Mouse (Mus musculus): Measurements from ENCODE around the gene Hmcn1. TPM values are rescaled to one million over a fixed set of nuclear protein-coding genes. Genes with fewer than 3 reads are reported as not detected.

Gene Hmcn1
- polyA plus RNA-seq, 2 experiments from 2014 or later: not detected

GRCm38 (mm10) chr1:150991745-150992554 is 1.3 kb downstream of the Hmcn1 start:
- no peak for ATAC-seq

- ATAC-seq: no peak
Measured at GRCm38 (mm10) chr1:150984888-150985287, 8.3 kb downstream of the Hmcn1 start.

- ATAC-seq: no peak
Measured at GRCm38 (mm10) chr1:150984092-150984503, 9.1 kb downstream of the Hmcn1 start.

GRCm38 (mm10) chr1:150978651-150979050 is 14.6 kb downstream of the Hmcn1 start:
- ATAC-seq: no peak

GRCm38 (mm10) chr1:150976263-150976662 is 17.0 kb downstream of the Hmcn1 start:
- ATAC-seq: no peak

- ATAC-seq: no peak
Measured at GRCm38 (mm10) chr1:150959486-150960074, 33.7 kb downstream of the Hmcn1 start.

- ATAC-seq: no peak
Measured at GRCm38 (mm10) chr1:150951004-150951403, 42.2 kb downstream of the Hmcn1 start.

- ATAC-seq: no peak
Measured at GRCm38 (mm10) chr1:150950046-150950445, 43.2 kb downstream of the Hmcn1 start.

- no peak for ATAC-seq
Measured at GRCm38 (mm10) chr1:150948911-150949310, 44.3 kb downstream of the Hmcn1 start.

- no peak for ATAC-seq
Measured at GRCm38 (mm10) chr1:150943601-150944000, 49.6 kb downstream of the Hmcn1 start.

- no peak for ATAC-seq
Measured at GRCm38 (mm10) chr1:150942143-150942542, 51.1 kb downstream of the Hmcn1 start.

GRCm38 (mm10) chr1:150936821-150937220 is 56.4 kb downstream of the Hmcn1 start:
- no peak for ATAC-seq

- ATAC-seq: no peak
Measured at GRCm38 (mm10) chr1:150933616-150934015, 59.6 kb downstream of the Hmcn1 start.

- no peak for ATAC-seq
Measured at GRCm38 (mm10) chr1:150920860-150921259, 72.4 kb downstream of the Hmcn1 start.

- no peak for ATAC-seq
Measured at GRCm38 (mm10) chr1:150920276-150920675, 73.0 kb downstream of the Hmcn1 start.

GRCm38 (mm10) chr1:150914936-150915335 is 78.3 kb downstream of the Hmcn1 start:
- no peak for ATAC-seq

- no peak for ATAC-seq
Measured at GRCm38 (mm10) chr1:150913586-150914136, 79.6 kb downstream of the Hmcn1 start.

- ATAC-seq: no peak
Measured at GRCm38 (mm10) chr1:150909642-150910041, 83.6 kb downstream of the Hmcn1 start.

- no peak for ATAC-seq
Measured at GRCm38 (mm10) chr1:150893677-150894188, 99.5 kb downstream of the Hmcn1 start.

GRCm38 (mm10) chr1:150890017-150890416 is 103.2 kb downstream of the Hmcn1 start:
- no peak for ATAC-seq

GRCm38 (mm10) chr1:150886267-150886666 is 107.0 kb downstream of the Hmcn1 start:
- ATAC-seq: no peak

- ATAC-seq: no peak
Measured at GRCm38 (mm10) chr1:150878421-150878820, 114.8 kb downstream of the Hmcn1 start.

- ATAC-seq: no peak
Measured at GRCm38 (mm10) chr1:150877920-150878319, 115.3 kb downstream of the Hmcn1 start.

- ATAC-seq: no peak
Measured at GRCm38 (mm10) chr1:150874025-150874424, 119.2 kb downstream of the Hmcn1 start.

All from activated CD4-positive, CD25-positive, alpha-beta regulatory T cell, adult 4 months (primary cell).